Mouse (Mus musculus) ovary, postnatal 10 days (tissue): ENCODE measurements around the gene Map2k5.
A peak's percentile ranks its signal among the peaks of the same experiment; 100 is the strongest.

Source experiments
- DNase-seq: peaks from one replicate; pipeline ENCODE4 v3.0.0; 2022; ENCODE audit warnings: low spot score

The Map2k5 gene

GRCm38 (mm10) chr9:63123451-63124438 lies 254.0 kb downstream of the Map2k5 start:
- peak; percentile 80 for DNase-seq

DNA sequence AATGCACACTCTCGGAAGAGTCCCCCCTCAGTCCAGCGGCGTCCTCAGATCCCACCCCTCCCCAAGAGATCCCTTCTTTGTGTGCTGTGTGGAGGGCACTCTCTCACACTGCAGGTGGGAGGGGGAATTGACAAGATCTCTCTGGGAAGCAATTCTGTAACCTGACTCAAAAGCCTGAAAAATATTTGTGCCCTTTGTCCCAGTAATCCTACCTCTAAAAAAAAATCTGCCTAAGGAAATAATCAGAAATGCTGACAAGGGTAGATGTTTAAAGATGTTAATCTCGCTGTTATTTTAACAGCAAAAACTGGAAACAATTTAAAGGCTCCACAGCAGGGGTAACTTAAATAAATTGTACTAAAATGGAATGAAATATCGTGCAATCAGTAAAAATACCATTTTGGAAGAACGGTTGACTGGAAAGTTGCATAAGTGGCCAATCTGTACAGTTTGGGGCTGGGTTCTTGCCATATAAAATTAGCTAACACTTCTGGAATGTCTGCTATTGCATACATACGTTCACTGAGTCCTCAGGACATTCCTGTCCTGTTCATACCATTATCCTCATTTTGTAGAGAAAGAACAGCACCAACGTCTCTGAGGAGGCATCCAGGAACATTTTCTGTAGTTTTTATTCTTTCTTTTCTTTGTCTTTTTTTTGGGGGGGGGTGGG lies 255.4 kb downstream of the Map2k5 start:
- DNase-seq = no peak

GRCm38 (mm10) chr9:63118385-63118784 lies 259.3 kb downstream of the Map2k5 start:
- no peak for DNase-seq
